Mouse (Mus musculus) C2C12 (cell line): ENCODE measurements at regions not wholly inside any gene's neighbourhood (a gene's known extent, or its start where the extent isn't known, plus 50 kb on each side); places are given as distances from the start of the nearest gene placed in this dataset.

ENCODE experiments used
- H3K27me3 ChIP-seq: one replicate; pipeline ENCODE4 v1.6.1; 2011; ENCODE audit not compliant: control insufficient read depth, insufficient read depth, insufficient read length
- H3K36me3 ChIP-seq: one replicate; pipeline ENCODE4 v1.6.1; 2011; ENCODE audit not compliant: control insufficient read depth, insufficient read depth
- H3K4me3 ChIP-seq: one replicate; pipeline ENCODE4 v1.5.1; 2011; ENCODE audit warnings: mild to moderate bottlenecking, control low read depth; ENCODE audit not compliant: poor library complexity, insufficient read depth, severe bottlenecking
- H3K79me2 ChIP-seq: one replicate; pipeline ENCODE4 v1.6.1; 2011; ENCODE audit not compliant: control insufficient read depth, insufficient read depth
- H3K79me3 ChIP-seq: one replicate; pipeline ENCODE4 v1.6.1; 2011; ENCODE audit warnings: low read depth, control low read depth
- H3ac ChIP-seq: one replicate; pipeline ENCODE3; 2011; ENCODE audit warnings: low read depth; ENCODE audit not compliant: control insufficient read depth, insufficient read length
- CEBPB ChIP-seq: IDR thresholded peaks from one replicate; pipeline ENCODE4 v1.6.1; 2011; ENCODE audit warnings: low read depth, mild to moderate bottlenecking, control low read depth, moderate library complexity
- CTCF ChIP-seq: IDR thresholded peaks from one replicate; pipeline ENCODE4 v1.5.1; 2011; ENCODE audit not compliant: control insufficient read depth, insufficient read depth, insufficient read length
- FOSL1 ChIP-seq: IDR thresholded peaks from one replicate; pipeline ENCODE4 v1.8.0; 2011; ENCODE audit warnings: mild to moderate bottlenecking, low read length; ENCODE audit not compliant: poor library complexity, insufficient read depth, severe bottlenecking
- MAX ChIP-seq: IDR thresholded peaks from one replicate; pipeline ENCODE4 v1.6.1; 2011; ENCODE audit warnings: mild to moderate bottlenecking, control low read depth
- MYOD1 ChIP-seq: IDR thresholded peaks from one replicate; pipeline ENCODE4 v1.6.1; 2011; ENCODE audit warnings: low read depth; ENCODE audit not compliant: control insufficient read depth, insufficient read length
- MYOG ChIP-seq: IDR thresholded peaks from one replicate; pipeline ENCODE4 v1.6.1; 2011; ENCODE audit not compliant: control insufficient read depth, insufficient read length; ENCODE audit errors: extremely low read depth
- USF1 ChIP-seq: IDR thresholded peaks from one replicate; pipeline ENCODE4 v1.6.1; 2011; ENCODE audit warnings: low read depth, mild to moderate bottlenecking, control low read depth, moderate library complexity

DNA sequence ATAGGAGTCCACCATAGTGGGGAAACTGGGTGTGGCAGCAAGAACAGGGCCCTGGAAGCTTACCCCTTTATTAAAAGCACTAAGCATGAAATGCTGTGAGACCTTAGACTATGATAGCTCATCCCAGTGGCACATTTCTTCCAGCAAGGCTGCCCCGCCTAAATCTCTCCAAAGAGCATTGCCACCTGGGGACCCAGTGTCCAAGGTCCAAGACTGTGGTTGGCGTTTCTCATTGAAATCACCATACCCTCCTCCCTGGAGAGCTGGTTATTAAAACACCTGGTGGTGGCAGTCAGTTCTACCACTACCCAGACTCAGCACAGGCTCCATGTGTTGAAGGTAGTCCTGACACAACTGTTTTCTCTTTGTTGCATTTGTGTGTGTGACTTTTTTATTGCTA is 78.9 kb upstream of the Stt3b start:
- Histone ChIP-seq H3ac (no peak overlapping the region), H3K79me2 (no peaks in the 10 kb centered on the region), H3K4me3 (no peak overlapping the region), H3K79me3 (no peaks in the 10 kb centered on the region), H3K36me3 (no peaks in the 10 kb centered on the region), H3K27me3 (no peaks in the 10 kb centered on the region)
- TF ChIP-seq CTCF (no peak), MAX (no peak)

DNA sequence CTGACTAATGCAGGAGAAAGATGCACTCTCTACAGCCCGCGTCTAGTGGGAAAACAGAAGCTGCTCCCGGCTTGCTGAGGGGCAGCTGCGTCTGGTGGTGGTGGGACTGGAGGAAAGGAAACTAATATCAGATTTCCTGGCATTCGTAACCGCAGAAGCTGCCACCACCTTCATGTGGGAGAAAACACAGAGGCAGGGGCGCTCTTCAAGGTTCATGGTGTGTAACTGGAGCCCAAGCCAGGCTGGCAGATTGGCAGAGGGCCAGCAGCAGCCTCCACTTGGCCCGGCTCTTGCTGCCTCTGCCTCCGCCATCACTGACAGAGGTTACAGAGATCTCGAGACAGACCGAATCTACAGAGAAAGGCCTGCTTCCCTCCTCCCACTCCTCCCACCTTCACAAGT is 80.7 kb upstream of the Stt3b start:
- H3K4me3 ChIP-seq: no peak overlapping the region
- no peak overlapping the region for H3ac ChIP-seq
- H3K27me3 ChIP-seq: no peaks in the 10 kb centered on the region
- TF ChIP-seq FOSL1 (no peak), MYOD1 (no peak), MAX (no peak), USF1 (no peak), CEBPB (no peak), CTCF (no peak), MYOG (no peak)
- H3K79me3 ChIP-seq: no peaks in the 10 kb centered on the region
- H3K36me3 ChIP-seq: no peaks in the 10 kb centered on the region
- H3K79me2 ChIP-seq: no peaks in the 10 kb centered on the region

DNA sequence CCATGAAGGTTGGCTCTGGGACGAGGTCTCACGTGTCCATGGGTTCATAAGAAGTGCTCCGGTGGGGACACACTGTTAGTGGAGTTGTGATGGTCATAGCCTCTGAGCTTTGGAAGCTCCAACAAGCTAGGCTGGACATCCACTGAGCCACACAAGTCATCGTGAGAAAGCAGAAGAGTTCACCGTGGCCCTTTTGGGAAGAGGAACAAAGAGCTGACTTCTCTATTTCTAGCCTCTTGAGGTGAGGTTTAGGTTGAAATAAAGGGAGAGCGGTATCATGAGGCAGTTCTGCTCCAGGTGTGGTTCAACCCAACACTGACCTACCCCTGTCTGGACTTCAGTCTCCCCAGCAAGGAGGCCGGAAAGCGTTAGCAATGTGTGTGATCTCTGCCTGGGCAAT is 85.3 kb upstream of the Stt3b start:
- Histone ChIP-seq H3K27me3 (no peaks in the 10 kb centered on the region), H3ac (no peak overlapping the region), H3K4me3 (no peak overlapping the region), H3K79me3 (no peaks in the 10 kb centered on the region), H3K36me3 (no peaks in the 10 kb centered on the region), H3K79me2 (no peaks in the 10 kb centered on the region)
- TF ChIP-seq MAX (no peak), MYOD1 (no peak), CTCF (no peak), MYOG (no peak), USF1 (no peak), CEBPB (no peak), FOSL1 (no peak)

DNA sequence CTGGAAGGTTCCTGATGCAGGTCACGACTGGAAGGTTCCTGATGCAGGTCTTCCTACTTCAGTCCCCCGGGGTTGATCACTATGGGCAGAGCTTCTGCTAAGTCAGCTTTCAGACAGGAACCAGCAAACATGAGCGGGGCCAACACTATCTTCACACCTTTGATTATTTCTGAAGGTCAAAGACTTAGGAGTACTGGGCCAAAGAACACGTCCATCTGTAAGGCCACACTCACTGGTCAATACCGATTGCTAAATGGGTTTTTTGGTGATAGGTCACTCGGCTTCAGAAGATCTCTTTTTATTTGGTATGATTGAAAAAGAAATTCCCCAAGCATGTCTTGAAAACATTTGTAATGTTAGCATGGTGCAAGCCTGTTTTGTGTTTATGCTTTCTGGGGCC is 90.2 kb upstream of the Stt3b start:
- Histone ChIP-seq H3K36me3 (no peaks in the 10 kb centered on the region), H3K79me3 (no peaks in the 10 kb centered on the region), H3K27me3 (no peaks in the 10 kb centered on the region), H3K4me3 (no peak overlapping the region), H3ac (no peak overlapping the region), H3K79me2 (no peaks in the 10 kb centered on the region)
- TF ChIP-seq FOSL1 (no peak), CEBPB (no peak), CTCF (no peak), MYOG (no peak), USF1 (no peak), MYOD1 (no peak), MAX (no peak)

GRCm38 (mm10) chr9:115401405-115402151 is 91.4 kb upstream of the Stt3b start:
- H3K79me3 ChIP-seq: no peaks in the 10 kb centered on the region
- H3K4me3 ChIP-seq: no peak overlapping the region
- TF ChIP-seq CTCF (no peak), MAX (no peak), MYOD1 (no peak), CEBPB (no peak), USF1 (no peak), FOSL1 (no peak), MYOG (no peak)
- no peaks in the 10 kb centered on the region for H3K36me3 ChIP-seq
- H3K79me2 ChIP-seq: no peaks in the 10 kb centered on the region
- H3ac ChIP-seq: no peak overlapping the region
- no peaks in the 10 kb centered on the region for H3K27me3 ChIP-seq

DNA sequence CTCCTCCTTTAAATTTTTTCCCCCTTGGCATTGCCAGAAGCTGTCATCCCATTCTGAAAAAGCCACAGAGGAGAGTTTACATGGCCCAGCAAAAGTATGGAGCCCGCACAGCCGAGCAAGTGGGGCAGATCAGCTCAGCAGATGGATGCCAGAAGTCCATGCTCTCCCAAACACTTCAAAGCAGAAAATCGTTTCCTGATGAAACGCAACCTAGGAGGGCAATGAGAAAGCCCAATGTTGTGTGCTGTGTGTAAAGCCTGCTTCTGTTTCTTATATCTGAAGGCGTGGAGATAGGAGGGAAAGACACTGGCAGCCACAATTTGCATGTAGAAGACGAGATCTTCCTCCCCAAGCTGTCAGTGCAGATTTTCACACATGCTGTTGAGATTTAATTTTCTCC is 92.4 kb upstream of the Stt3b start:
- H3K79me3 ChIP-seq: no peaks in the 10 kb centered on the region
- no peaks in the 10 kb centered on the region for H3K79me2 ChIP-seq
- H3K36me3 ChIP-seq: no peaks in the 10 kb centered on the region
- H3K27me3 ChIP-seq: no peaks in the 10 kb centered on the region
- no peak overlapping the region for H3ac ChIP-seq
- no peak overlapping the region for H3K4me3 ChIP-seq
- TF ChIP-seq CEBPB (no peak), MYOG (no peak), USF1 (no peak), MYOD1 (no peak), FOSL1 (no peak), CTCF (no peak), MAX (no peak)
